Mouse (Mus musculus) G1E (cell line): ENCODE data around the gene Med20. TPM values are rescaled to one million over a fixed set of nuclear protein-coding genes. Genes with fewer than 3 reads are reported as not detected.

Source experiments
- ATAC-seq: 2 replicates; pipeline ENCODE4 v1.8.0; 2016; ENCODE audit warnings: mild to moderate bottlenecking; ENCODE audit not compliant: insufficient number of reproducible peaks, poor library complexity, low FRiP score, severe bottlenecking; ENCODE audit errors: extremely low read depth
- DNase-seq: peaks from one replicate; pipeline ENCODE4 v3.0.0; 2012; ENCODE audit warnings: low spot score
- H3K27me3 ChIP-seq: 2 replicates; pipeline ENCODE4 v1.6.1; 2012; ENCODE audit warnings: mild to moderate bottlenecking, low read length, inconsistent platforms; ENCODE audit not compliant: insufficient read depth
- H3K36me3 ChIP-seq: replicated peaks from 2 replicates; pipeline ENCODE3; 2012; ENCODE audit warnings: mild to moderate bottlenecking, inconsistent platforms
- H3K4me1 ChIP-seq: 2 replicates; pipeline ENCODE4 v1.6.1; 2012; ENCODE audit warnings: low read depth, low read length, inconsistent platforms, mixed read lengths; ENCODE audit not compliant: insufficient read depth
- H3K4me3 ChIP-seq: 2 replicates; pipeline ENCODE4 v1.5.1; 2012; ENCODE audit warnings: low read depth, mild to moderate bottlenecking, inconsistent platforms, low read length, moderate library complexity, mixed read lengths
- H3K9me3 ChIP-seq: replicated peaks from 2 replicates; pipeline ENCODE4 v1.6.1; 2012; ENCODE audit warnings: inconsistent platforms
- CTCF ChIP-seq: IDR thresholded peaks from 2 replicates; pipeline ENCODE4 v1.5.1; 2012; ENCODE audit warnings: low read depth, low read length, inconsistent platforms, mixed read lengths
- GATA1 ChIP-seq: IDR thresholded peaks from 2 replicates; pipeline ENCODE4 v1.6.1; 2012; ENCODE audit warnings: borderline replicate concordance, low read length, inconsistent platforms, mixed read lengths
- GATA2 ChIP-seq: IDR thresholded peaks from 2 replicates; pipeline ENCODE4 v1.6.1; 2012; ENCODE audit warnings: low read depth, low read length, inconsistent platforms, borderline replicate concordance
- POLR2AphosphoS5 ChIP-seq: IDR thresholded peaks from 2 replicates; pipeline ENCODE4 v1.6.1; 2012; ENCODE audit warnings: low read depth, low read length, inconsistent platforms; ENCODE audit not compliant: insufficient replicate concordance
- TAL1 ChIP-seq: conservative IDR thresholded peaks from 2 replicates; pipeline ENCODE4 v1.6.1; 2012; ENCODE audit warnings: low read depth, low read length, inconsistent platforms, mixed read lengths
- polyA plus RNA-seq: library from polyadenylated mRNA; stranded (reverse); fragments of >175 nt; gene quantifications from 2 replicates; pipeline ENCODE4 v1.2.3, GENCODE M21; 2012
- total RNA-seq, 2 experiments: library from RNA; stranded (forward) in 1 of 2; stranded (reverse) in 1 of 2; fragments of 200-1000 nt in 1 of 2; fragments of >200 nt in 1 of 2; fragmentation: Nextera tagmentation in 1 of 2; gene quantifications; 2 replicates each; pipeline ENCODE4 v1.2.3; 2014 to 2017

Gene Med20
- total and polyA plus RNA-seq, 3 experiments, result 9.9 to 60.8 (median 38.8) TPM

DNA sequence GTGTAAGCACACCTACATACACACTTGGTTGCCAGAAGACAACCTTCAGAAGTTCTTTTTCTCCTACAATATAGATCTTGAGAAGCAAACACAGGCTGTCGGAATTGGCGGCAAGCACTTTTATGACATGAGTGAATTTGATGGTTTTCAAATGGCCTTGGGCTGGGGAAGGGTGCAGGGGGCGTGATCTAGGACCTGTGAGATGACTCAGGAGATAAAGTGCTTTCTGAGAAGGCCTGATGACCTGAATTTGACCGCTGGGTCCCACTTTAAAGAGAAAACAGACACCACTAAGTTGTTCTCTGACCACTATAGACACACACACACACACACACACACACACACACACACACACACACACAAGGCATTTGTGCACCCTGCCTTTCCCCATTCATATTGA, 30.4 kb upstream of the Med20 start:
- peaks cover 36% of the 10 kb centered on the region for H3K4me1 ChIP-seq
- peaks cover 21% of the 10 kb centered on the region for H3K36me3 ChIP-seq

DNA sequence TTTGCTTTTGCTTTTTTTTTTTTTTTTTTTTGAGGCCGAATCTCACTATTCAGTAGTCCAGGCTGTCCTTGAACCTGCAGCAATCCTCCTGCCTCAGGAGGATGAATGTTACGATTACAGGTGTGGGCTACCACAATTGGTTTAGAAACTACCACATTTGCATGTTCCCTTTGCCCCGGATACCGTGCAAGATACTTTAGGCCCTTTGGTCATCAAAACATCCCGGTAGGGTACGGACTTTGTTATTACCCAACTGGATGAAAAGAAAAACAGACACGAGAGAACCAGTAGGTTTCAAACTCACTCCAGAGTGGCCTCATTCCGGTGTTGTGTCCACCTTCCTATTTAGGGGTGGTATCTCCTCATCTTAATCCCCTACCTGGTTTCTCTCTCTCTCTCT, 22.9 kb upstream of the Med20 start:
- Histone ChIP-seq H3K27me3 (no peaks in the 10 kb centered on the region), H3K4me3 (no peak overlapping the region), H3K9me3 (no peaks in the 10 kb centered on the region), H3K36me3 (peaks cover 7% of the 10 kb centered on the region), H3K4me1 (peaks cover 49% of the 10 kb centered on the region)
- no peak for ATAC-seq
- no peak for DNase-seq
- TF ChIP-seq CTCF (no peak), GATA1 (no peak), TAL1 (no peak), GATA2 (no peak), POLR2AphosphoS5 (no peak)

More for the DNA sequence above, 30.4 kb upstream of the Med20 start:
- Histone ChIP-seq H3K27me3 (no peaks in the 10 kb centered on the region), H3K4me3 (no peak overlapping the region), H3K9me3 (no peaks in the 10 kb centered on the region)
- ATAC-seq (no peak), DNase-seq (no peak)
- TF ChIP-seq CTCF (no peak), GATA1 (no peak), GATA2 (no peak), POLR2AphosphoS5 (no peak), TAL1 (no peak)

DNA sequence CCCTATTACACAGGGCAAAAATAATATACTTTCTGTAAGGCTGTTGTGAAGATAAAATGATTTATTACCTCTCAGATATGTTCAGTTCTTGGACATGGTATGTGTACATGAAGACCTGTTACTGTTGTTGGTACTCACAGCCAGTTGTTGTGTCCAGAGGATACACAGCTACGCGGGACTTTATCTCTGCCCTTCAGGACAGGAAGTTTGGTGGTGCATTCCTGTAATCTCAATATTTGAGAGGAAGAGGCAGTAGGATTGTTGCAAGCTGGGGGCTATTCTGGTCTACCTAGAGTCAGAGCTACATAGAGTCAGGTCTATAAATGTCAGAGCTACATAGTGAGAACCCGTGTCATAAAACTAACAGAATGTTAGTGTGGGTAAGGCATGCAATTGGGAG, 20.3 kb upstream of the Med20 start:
- Histone ChIP-seq H3K4me1 (peaks cover 45% of the 10 kb centered on the region), H3K36me3 (peaks cover 12% of the 10 kb centered on the region), H3K27me3 (no peaks in the 10 kb centered on the region), H3K4me3 (no peak overlapping the region), H3K9me3 (no peaks in the 10 kb centered on the region)
- ATAC-seq, result no peak
- no peak for DNase-seq
- TF ChIP-seq TAL1 (0 out of 2 replicates have a peak, but pooled peaks have one; percentile 9), GATA1 (no peak), CTCF (no peak), POLR2AphosphoS5 (no peak), GATA2 (no peak)

DNA sequence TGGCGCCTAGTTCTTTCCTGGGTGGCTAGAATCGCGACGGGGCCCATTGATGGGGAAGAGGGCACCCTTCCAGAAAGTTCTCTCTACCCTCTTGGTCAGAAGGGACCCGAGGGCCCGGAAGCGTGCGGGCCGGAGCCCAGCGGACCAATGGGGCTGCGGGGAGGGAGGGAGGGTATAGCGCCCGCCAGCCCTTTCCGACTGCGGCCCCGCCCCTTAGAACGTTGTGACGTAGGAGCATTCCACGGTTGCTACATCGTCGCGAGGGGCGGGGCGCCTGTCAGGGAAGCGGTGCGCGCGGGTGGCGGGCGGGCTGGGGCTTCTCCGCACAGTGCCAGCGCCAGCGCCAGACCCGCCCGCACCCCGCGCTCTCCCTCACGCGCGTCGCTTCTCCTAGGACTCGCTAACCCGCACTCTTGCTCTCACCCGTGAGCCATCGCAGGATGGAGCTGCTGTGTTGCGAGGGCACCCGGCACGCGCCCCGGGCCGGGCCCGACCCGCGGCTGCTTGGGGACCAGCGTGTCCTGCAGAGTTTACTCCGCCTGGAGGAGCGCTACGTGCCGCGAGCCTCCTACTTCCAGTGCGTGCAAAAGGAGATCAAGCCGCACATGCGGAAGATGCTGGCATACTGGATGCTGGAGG, 18.0 kb upstream of the Med20 start:
- DNase-seq (peak; percentile 80), ATAC-seq (peak; percentile 37)
- peaks cover 34% of the 10 kb centered on the region for H3K36me3 ChIP-seq
- peaks cover 67% of the 10 kb centered on the region for H3K4me1 ChIP-seq
- no peaks in the 10 kb centered on the region for H3K9me3 ChIP-seq
- no peaks in the 10 kb centered on the region for H3K27me3 ChIP-seq
- peak overlapping the region; percentile 92 for H3K4me3 ChIP-seq
- TF ChIP-seq CTCF (no peak), TAL1 (no peak), POLR2AphosphoS5 (no peak), GATA2 (no peak), GATA1 (no peak)

DNA sequence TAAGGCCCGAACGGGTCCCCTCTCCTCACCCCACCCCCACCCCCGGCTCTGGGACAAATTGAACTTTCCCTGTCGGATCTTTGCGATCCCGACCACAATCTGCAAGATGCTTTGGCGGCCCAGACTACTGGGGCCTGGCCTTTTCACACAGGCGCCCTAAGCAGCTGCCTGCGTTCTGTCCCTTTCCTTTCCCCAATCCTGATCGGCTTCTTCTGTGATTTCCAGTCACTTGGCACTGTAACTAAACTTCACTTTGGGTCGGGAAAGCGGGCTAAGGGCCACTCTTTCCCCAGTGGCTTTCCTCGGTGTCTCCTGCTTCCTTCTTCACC, 17.6 kb upstream of the Med20 start:
- Histone ChIP-seq H3K4me1 (peaks cover 72% of the 10 kb centered on the region), H3K36me3 (peaks cover 39% of the 10 kb centered on the region)

DNA sequence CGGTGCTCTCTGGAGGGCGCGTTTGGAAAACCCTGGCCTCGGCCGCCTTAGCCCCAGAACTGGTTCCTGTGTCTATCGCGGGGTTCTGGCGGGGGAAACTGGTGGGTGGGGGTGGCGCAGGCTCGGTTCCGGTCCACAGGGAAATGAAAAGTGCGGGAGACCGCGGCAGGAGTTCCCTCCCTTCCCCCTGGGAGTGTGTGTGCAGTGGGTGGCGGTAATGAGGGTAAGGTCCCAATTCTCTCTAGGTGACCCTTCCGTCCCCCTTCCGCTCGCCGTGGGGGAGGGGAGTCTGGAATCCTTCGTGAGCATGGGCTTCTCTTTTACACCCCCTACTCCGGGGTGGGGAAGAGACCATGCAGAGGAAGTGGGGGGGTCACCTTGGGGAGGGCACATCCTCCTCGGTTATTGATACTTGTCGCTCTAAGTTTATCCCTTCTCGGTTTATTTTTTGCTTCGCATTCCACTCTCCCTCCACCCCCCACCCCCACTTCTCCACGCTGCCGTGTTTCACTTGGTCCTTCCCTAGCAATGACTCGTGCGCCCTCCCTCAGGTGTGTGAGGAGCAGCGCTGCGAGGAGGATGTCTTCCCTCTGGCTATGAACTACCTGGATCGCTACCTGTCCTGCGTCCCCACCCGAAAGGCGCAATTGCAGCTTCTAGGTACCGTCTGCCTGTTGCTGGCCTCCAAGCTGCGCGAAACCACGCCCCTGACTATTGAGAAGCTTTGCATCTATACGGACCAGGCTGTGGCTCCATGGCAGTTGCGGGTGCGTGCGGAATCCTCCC, 17.0 kb upstream of the Med20 start:
- H3K4me3 ChIP-seq, result peak overlapping the region; percentile 92
- peak; percentile 40 for DNase-seq
- H3K9me3 ChIP-seq, result no peaks in the 10 kb centered on the region
- H3K27me3 ChIP-seq, result no peaks in the 10 kb centered on the region
- peaks cover 44% of the 10 kb centered on the region for H3K36me3 ChIP-seq
- TF ChIP-seq CTCF, result no peak
- no peak for ATAC-seq
- peaks cover 77% of the 10 kb centered on the region for H3K4me1 ChIP-seq

More for the DNA sequence above, 17.6 kb upstream of the Med20 start:
- DNase-seq (no peak), ATAC-seq (no peak)
- no peak for TF ChIP-seq TAL1
- H3K4me3 ChIP-seq, result peak overlapping the region; percentile 92
- H3K27me3 ChIP-seq, result no peaks in the 10 kb centered on the region
- no peaks in the 10 kb centered on the region for H3K9me3 ChIP-seq

DNA sequence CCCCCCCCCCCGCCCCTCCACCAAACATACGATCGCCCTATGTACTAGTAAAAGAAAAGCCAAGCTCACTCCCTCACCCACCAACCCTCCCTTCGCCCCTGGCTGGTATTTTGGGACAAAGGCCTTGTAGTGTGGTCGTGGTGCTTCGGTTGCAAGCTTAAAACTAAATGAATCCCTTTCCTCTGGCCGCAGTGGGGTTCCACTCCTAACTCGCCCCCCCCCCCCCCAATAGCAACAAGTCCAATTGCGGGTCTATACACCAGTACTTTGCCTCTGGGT, 16.5 kb upstream of the Med20 start:
- Histone ChIP-seq H3K4me1 (peaks cover 78% of the 10 kb centered on the region), H3K36me3 (peaks cover 49% of the 10 kb centered on the region), H3K4me3 (peak overlapping the region; percentile 92), H3K9me3 (no peaks in the 10 kb centered on the region), H3K27me3 (no peaks in the 10 kb centered on the region)
- DNase-seq (no peak), ATAC-seq (no peak)
- TF ChIP-seq GATA1 (no peak), GATA2 (no peak), TAL1 (no peak), POLR2AphosphoS5 (no peak), CTCF (no peak)
